Mouse (Mus musculus): ENCODE data around the gene Yars. TPM values are rescaled to one million over a fixed set of nuclear protein-coding genes. Genes with fewer than 3 reads are reported as not detected.
A peak's percentile ranks its signal among the peaks of the same experiment; 100 is the strongest.

Gene Yars
- 85.0 and 89.6 TPM in 2 replicates for polyA plus RNA-seq (2015; fragmentation: Nextera tagmentation; extraction: Ambion mirVana)

GRCm38 (mm10) chr4:129189542-129190519 is at the start of gene Yars, which contains the start of gene S100pbp:
Gene Yars, plus strand, starts transcription at chr4:129189760.
Gene S100pbp, minus strand, starts transcription at chr4:129189727.
- peak; percentile 85 for ATAC-seq (ENCODE audit: low FRiP score, low TSS enrichment)
- under 1% methylated on average over 58 of the region's 58 CpGs for WGBS
- H3K4me3 ChIP-seq (ENCODE audit: low read length), result peak within 1 kb of the TSS; percentile 84

GRCm38 (mm10) chr4:129140808-129141207 is 48.8 kb upstream of the Yars start:
- H3K36me3 ChIP-seq (ENCODE audit: insufficient read depth, low read length), result no peaks in the 10 kb centered on the region
- H3K9me3 ChIP-seq (ENCODE audit: low read length), result no peaks in the 10 kb centered on the region
- ATAC-seq (ENCODE audit: low FRiP score, low TSS enrichment), result no peak
- H3K9ac ChIP-seq (replicated peaks; ENCODE audit: low read length), result no peak overlapping the region
- no peak overlapping the region for H3K4me2 ChIP-seq (replicated peaks; ENCODE audit: low read depth, low read length)
- H3K4me3 ChIP-seq (ENCODE audit: low read length), result no peak overlapping the region
- peaks cover 2% of the 10 kb centered on the region; the same call in 1 of the 2 replicates for H3K27me3 ChIP-seq (ENCODE audit: insufficient read depth, low read length)
- H3K4me1 ChIP-seq (ENCODE audit: insufficient read depth, low read length), result peaks cover 18% of the 10 kb centered on the region
- 55% methylated on average over 4 of the region's 4 CpGs for WGBS
- no peak overlapping the region for H3K27ac ChIP-seq (ENCODE audit: low read length)

More at GRCm38 (mm10) chr4:129189542-129190519, at the start of gene Yars, which contains the start of gene S100pbp:
- Histone ChIP-seq H3K27me3 (ENCODE audit: insufficient read depth, low read length) (no peaks in the 10 kb centered on the region), H3K9ac (replicated peaks; ENCODE audit: low read length) (peak within 1 kb of the TSS; percentile 91), H3K27ac (ENCODE audit: low read length) (peak within 1 kb of the TSS; percentile 93), H3K9me3 (ENCODE audit: low read length) (no peaks in the 10 kb centered on the region), H3K4me2 (replicated peaks; ENCODE audit: low read depth, low read length) (peak within 1 kb of the TSS; percentile 73), H3K4me1 (ENCODE audit: insufficient read depth, low read length) (peaks cover 31% of the 10 kb centered on the region), H3K36me3 (ENCODE audit: insufficient read depth, low read length) (0 out of 2 replicates have a peak, but pooled peaks cover 5% of the 10 kb centered on the region)

DNA sequence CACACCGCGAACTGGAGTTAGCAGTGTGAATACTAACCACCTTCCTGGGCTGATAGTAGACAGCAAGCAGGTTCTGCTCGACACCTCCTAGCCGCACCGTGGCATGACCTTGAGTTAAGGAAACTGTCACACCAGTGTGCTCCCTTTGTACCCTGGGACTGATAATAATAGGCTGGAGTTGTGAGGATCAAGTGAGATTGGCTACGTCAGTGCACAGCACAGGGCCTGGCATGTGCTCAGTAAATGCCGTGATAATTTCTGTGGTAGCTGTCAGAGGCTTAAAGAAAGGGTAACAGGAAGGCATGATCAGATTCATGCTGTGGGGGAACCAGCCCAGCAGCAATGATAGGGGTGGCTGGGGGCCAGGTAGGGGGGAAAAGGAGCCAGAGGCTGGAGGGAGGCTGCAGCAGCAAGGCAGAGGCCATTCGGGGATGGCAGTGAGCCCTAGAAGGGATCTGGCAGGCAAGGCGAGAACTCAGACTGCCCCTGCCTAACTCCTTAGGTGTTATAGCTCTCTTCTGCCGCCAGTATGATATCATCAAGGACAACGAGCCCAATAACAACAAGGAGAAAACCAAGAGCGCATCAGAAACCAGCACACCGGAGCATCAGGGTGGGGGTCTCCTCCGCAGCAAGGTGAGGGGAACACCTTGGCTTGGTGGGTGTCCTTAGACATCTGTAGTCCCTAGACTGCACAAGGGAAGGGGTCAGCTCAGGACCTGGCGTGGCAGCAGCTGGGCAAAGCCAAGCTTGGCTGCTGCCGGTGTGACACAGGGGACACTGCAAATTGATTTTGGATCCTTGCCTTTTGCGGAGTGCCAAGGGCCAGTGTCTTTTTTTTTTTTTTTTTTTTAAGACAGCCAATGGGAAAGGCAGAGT is 47.8 kb upstream of the Yars start:
- no peak overlapping the region for H3K27ac ChIP-seq (ENCODE audit: low read length)
- no peak for ATAC-seq (ENCODE audit: low FRiP score, low TSS enrichment)
- no peaks in the 10 kb centered on the region for H3K27me3 ChIP-seq (ENCODE audit: insufficient read depth, low read length)
- no peak overlapping the region for H3K9ac ChIP-seq (replicated peaks; ENCODE audit: low read length)
- H3K4me3 ChIP-seq (ENCODE audit: low read length), result no peak overlapping the region
- no peaks in the 10 kb centered on the region for H3K36me3 ChIP-seq (ENCODE audit: insufficient read depth, low read length)
- H3K9me3 ChIP-seq (ENCODE audit: low read length), result no peaks in the 10 kb centered on the region
- WGBS, result 74% methylated on average over 17 of the region's 17 CpGs
- H3K4me1 ChIP-seq (ENCODE audit: insufficient read depth, low read length), result peaks cover 14% of the 10 kb centered on the region
- no peak overlapping the region for H3K4me2 ChIP-seq (replicated peaks; ENCODE audit: low read depth, low read length)

GRCm38 (mm10) chr4:129142439-129143045 is 47.0 kb upstream of the Yars start:
- H3K4me3 ChIP-seq (ENCODE audit: low read length), result no peak overlapping the region
- no peak overlapping the region for H3K27ac ChIP-seq (ENCODE audit: low read length)
- peaks cover 8% of the 10 kb centered on the region for H3K4me1 ChIP-seq (ENCODE audit: insufficient read depth, low read length)
- no peak for ATAC-seq (ENCODE audit: low FRiP score, low TSS enrichment)
- no peaks in the 10 kb centered on the region for H3K27me3 ChIP-seq (ENCODE audit: insufficient read depth, low read length)
- no peak overlapping the region for H3K9ac ChIP-seq (replicated peaks; ENCODE audit: low read length)
- 82% methylated on average over 11 of the region's 11 CpGs for WGBS
- H3K36me3 ChIP-seq (ENCODE audit: insufficient read depth, low read length), result no peaks in the 10 kb centered on the region
- no peak overlapping the region for H3K4me2 ChIP-seq (replicated peaks; ENCODE audit: low read depth, low read length)
- no peaks in the 10 kb centered on the region for H3K9me3 ChIP-seq (ENCODE audit: low read length)

GRCm38 (mm10) chr4:129143509-129143908 is 46.1 kb upstream of the Yars start:
- no peaks in the 10 kb centered on the region for H3K9me3 ChIP-seq (ENCODE audit: low read length)
- 0 out of 2 replicates have a peak, but pooled peaks cover under 1% of the 10 kb centered on the region for H3K36me3 ChIP-seq (ENCODE audit: insufficient read depth, low read length)
- 82% methylated on average over 5 of the region's 5 CpGs for WGBS
- H3K27me3 ChIP-seq (ENCODE audit: insufficient read depth, low read length), result no peaks in the 10 kb centered on the region
- H3K9ac ChIP-seq (replicated peaks; ENCODE audit: low read length), result no peak overlapping the region
- ATAC-seq (ENCODE audit: low FRiP score, low TSS enrichment), result no peak
- H3K4me3 ChIP-seq (ENCODE audit: low read length), result no peak overlapping the region
- no peak overlapping the region for H3K27ac ChIP-seq (ENCODE audit: low read length)
- peaks cover 15% of the 10 kb centered on the region for H3K4me1 ChIP-seq (ENCODE audit: insufficient read depth, low read length)
- no peak overlapping the region for H3K4me2 ChIP-seq (replicated peaks; ENCODE audit: low read depth, low read length)

- WGBS, result 51% methylated on average over 16 of the region's 16 CpGs
- Histone ChIP-seq H3K9me3 (ENCODE audit: low read length) (no peaks in the 10 kb centered on the region), H3K9ac (replicated peaks; ENCODE audit: low read length) (no peak overlapping the region), H3K4me1 (ENCODE audit: insufficient read depth, low read length) (peaks cover 15% of the 10 kb centered on the region), H3K27ac (ENCODE audit: low read length) (no peak overlapping the region), H3K4me2 (replicated peaks; ENCODE audit: low read depth, low read length) (no peak overlapping the region), H3K4me3 (ENCODE audit: low read length) (no peak overlapping the region), H3K27me3 (ENCODE audit: insufficient read depth, low read length) (no peaks in the 10 kb centered on the region), H3K36me3 (ENCODE audit: insufficient read depth, low read length) (peaks cover 12% of the 10 kb centered on the region)
- no peak for ATAC-seq (ENCODE audit: low FRiP score, low TSS enrichment)
These were observed 44.9 kb upstream of the Yars start for GRCm38 (mm10) chr4:129144401-129145367.

DNA sequence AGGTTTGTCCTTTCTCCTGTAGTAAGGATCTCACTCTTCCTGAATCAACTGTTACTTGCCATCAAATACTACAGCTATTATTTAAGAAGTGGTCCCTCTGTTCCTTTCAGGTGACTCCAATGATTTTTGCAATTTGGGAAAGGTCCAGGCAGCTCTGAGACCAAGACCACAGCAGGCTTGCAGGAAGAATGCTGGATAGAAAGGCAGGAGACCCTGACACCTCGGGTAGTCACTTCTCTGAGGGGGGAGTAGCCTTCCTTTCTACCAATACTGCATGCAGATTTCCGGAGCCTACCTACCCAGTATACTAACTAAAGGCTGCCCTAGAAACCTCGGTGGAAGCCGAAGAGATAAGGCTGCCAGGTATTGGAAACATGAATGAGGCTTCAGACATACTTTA is 44.1 kb upstream of the Yars start:
- no peak overlapping the region for H3K9ac ChIP-seq (replicated peaks; ENCODE audit: low read length)
- no peak overlapping the region for H3K4me2 ChIP-seq (replicated peaks; ENCODE audit: low read depth, low read length)
- WGBS, result 67% methylated on average over 4 of the region's 4 CpGs
- H3K27me3 ChIP-seq (ENCODE audit: insufficient read depth, low read length), result no peaks in the 10 kb centered on the region
- no peak overlapping the region for H3K27ac ChIP-seq (ENCODE audit: low read length)
- H3K4me1 ChIP-seq (ENCODE audit: insufficient read depth, low read length), result peaks cover 8% of the 10 kb centered on the region; the same call in 1 of the 2 replicates
- H3K9me3 ChIP-seq (ENCODE audit: low read length), result no peaks in the 10 kb centered on the region
- ATAC-seq (ENCODE audit: low FRiP score, low TSS enrichment), result no peak
- peaks cover 16% of the 10 kb centered on the region for H3K36me3 ChIP-seq (ENCODE audit: insufficient read depth, low read length)
- no peak overlapping the region for H3K4me3 ChIP-seq (ENCODE audit: low read length)

DNA sequence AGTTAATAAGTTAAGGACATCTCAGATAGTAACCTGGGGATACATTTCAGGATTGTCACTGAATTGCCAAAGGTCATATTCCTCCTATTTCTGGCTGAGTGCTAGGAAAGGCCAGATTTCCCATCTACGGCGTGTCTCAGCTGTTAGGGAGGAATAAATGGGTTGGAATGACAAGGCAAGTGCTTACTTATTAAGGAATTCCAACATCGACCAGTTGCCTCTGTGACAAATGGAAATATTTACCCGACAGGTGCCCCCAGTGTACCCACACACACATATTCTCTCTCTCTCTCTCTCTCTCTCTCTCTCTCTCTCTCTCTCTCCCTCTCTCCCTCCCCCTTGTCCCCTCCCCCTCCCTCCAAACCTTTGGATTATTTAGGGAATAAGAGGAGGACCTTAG is 43.6 kb upstream of the Yars start:
- Histone ChIP-seq H3K36me3 (ENCODE audit: insufficient read depth, low read length) (peaks cover 20% of the 10 kb centered on the region), H3K9ac (replicated peaks; ENCODE audit: low read length) (no peak overlapping the region), H3K27me3 (ENCODE audit: insufficient read depth, low read length) (no peaks in the 10 kb centered on the region), H3K4me2 (replicated peaks; ENCODE audit: low read depth, low read length) (no peak overlapping the region), H3K27ac (ENCODE audit: low read length) (no peak overlapping the region), H3K9me3 (ENCODE audit: low read length) (no peaks in the 10 kb centered on the region), H3K4me3 (ENCODE audit: low read length) (no peak overlapping the region), H3K4me1 (ENCODE audit: insufficient read depth, low read length) (peaks cover 8% of the 10 kb centered on the region; the same call in 1 of the 2 replicates)
- ATAC-seq (ENCODE audit: low FRiP score, low TSS enrichment), result no peak
- WGBS, result 74% methylated on average over 4 of the region's 4 CpGs

All from kidney, embryonic 16.5 days (tissue).